Mouse (Mus musculus) CH12.LX (cell line): ENCODE results near the gene Zfp423. TPM values are rescaled to one million over a fixed set of nuclear protein-coding genes. Genes with fewer than 3 reads are reported as not detected.

ENCODE experiments used
- DNase-seq: peaks from one replicate; pipeline ENCODE4 v3.0.0-alpha.2; 2013; ENCODE audit errors: extremely low read depth
- H3K27ac ChIP-seq: 2 replicates; pipeline ENCODE4 v1.5.1; 2012; ENCODE audit warnings: low read depth, mild to moderate bottlenecking, control low read depth, moderate library complexity; ENCODE audit not compliant: insufficient read depth
- H3K27me3 ChIP-seq: replicated peaks from 2 replicates; pipeline ENCODE3; 2012; ENCODE audit warnings: inconsistent platforms
- H3K36me3 ChIP-seq, 2 experiments: replicated peaks in 1 of 2; 2 replicates each; pipeline versions ENCODE3 to v1.6.1; 2012; ENCODE audit warnings: inconsistent platforms in 1 of 2, low read length in 1 of 2, mild to moderate bottlenecking in 1 of 2, mixed read lengths in 1 of 2, moderate library complexity in 1 of 2; ENCODE audit not compliant: control insufficient read depth in 1 of 2, insufficient read depth in 1 of 2
- H3K4me1 ChIP-seq, 2 experiments: 2 replicates each; pipeline ENCODE4 v1.6.1; 2012; ENCODE audit warnings: inconsistent platforms in 1 of 2, moderate library complexity in 1 of 2; ENCODE audit not compliant: insufficient read depth in 2 of 2, control insufficient read depth in 1 of 2
- H3K4me2 ChIP-seq: 2 replicates; pipeline ENCODE4 v1.6.1; 2012; ENCODE audit warnings: low read depth, mild to moderate bottlenecking, control low read depth; ENCODE audit not compliant: poor library complexity, insufficient read depth, severe bottlenecking
- H3K4me3 ChIP-seq, 3 experiments: fragments of 150-350 bp in 1 of 3; sonication (generic) in 1 of 3; replicated peaks in 1 of 3; 2 replicates each; pipeline versions ENCODE3 to v1.5.1; 2011 to 2012; ENCODE audit warnings: low read depth in 2 of 3, low read length in 2 of 3, mild to moderate bottlenecking in 2 of 3, moderate library complexity in 2 of 3, control low read depth in 1 of 3, improper control_type of control experiment in 1 of 3, inconsistent platforms in 1 of 3, mixed read lengths in 1 of 3; ENCODE audit not compliant: poor library complexity in 1 of 3
- H3K79me2 ChIP-seq: replicated peaks from 2 replicates; pipeline ENCODE4 v1.6.1; 2012; ENCODE audit warnings: mild to moderate bottlenecking, moderate library complexity; ENCODE audit not compliant: control insufficient read depth, poor library complexity, insufficient read depth, severe bottlenecking; ENCODE audit errors: extremely low read depth
- H3K9ac ChIP-seq: 2 replicates; pipeline ENCODE4 v1.6.1; 2012; ENCODE audit warnings: low read depth, mild to moderate bottlenecking, control low read depth, moderate library complexity; ENCODE audit not compliant: insufficient read depth
- H3K9me3 ChIP-seq: replicated peaks from 2 replicates; pipeline ENCODE3; 2012; ENCODE audit warnings: low read length, inconsistent platforms, mixed read lengths
- BHLHE40 ChIP-seq: IDR thresholded peaks from 2 replicates; pipeline ENCODE4 v1.6.1; 2011; ENCODE audit warnings: mild to moderate bottlenecking, low read depth, low read length, improper control_type of control experiment
- CHD1 ChIP-seq: IDR thresholded peaks from 2 replicates; pipeline ENCODE4 v1.6.1; 2012; ENCODE audit warnings: low read depth, low read length, improper control_type of control experiment, inconsistent platforms
- CHD2 ChIP-seq: IDR thresholded peaks from 2 replicates; pipeline ENCODE4 v1.6.1; 2011; ENCODE audit warnings: low read length, improper control_type of control experiment
- CTCF ChIP-seq, 2 experiments: IDR thresholded peaks in 1 of 2; conservative IDR thresholded peaks in 1 of 2; 2 replicates each; pipeline ENCODE4 v1.5.1; 2011 to 2012; ENCODE audit warnings: low read depth in 2 of 2, low read length in 2 of 2, improper control_type of control experiment in 1 of 2, inconsistent platforms in 1 of 2, mild to moderate bottlenecking in 1 of 2, moderate library complexity in 1 of 2
- E2F4 ChIP-seq: IDR thresholded peaks from 2 replicates; pipeline ENCODE4 v1.6.1; 2011; ENCODE audit warnings: low read depth, low read length, improper control_type of control experiment; ENCODE audit not compliant: insufficient replicate concordance
- ELF1 ChIP-seq: IDR thresholded peaks from 2 replicates; pipeline ENCODE4 v1.6.1; 2014; ENCODE audit warnings: low read depth, mild to moderate bottlenecking, inconsistent platforms, low read length, improper control_type of control experiment
- EP300 ChIP-seq: IDR thresholded peaks from 2 replicates; pipeline ENCODE4 v1.6.1; 2011; ENCODE audit warnings: low read length, improper control_type of control experiment
- GABPA ChIP-seq: IDR thresholded peaks from 2 replicates; pipeline ENCODE4 v1.6.1; 2012; ENCODE audit warnings: low read depth, low read length, improper control_type of control experiment, inconsistent platforms; ENCODE audit not compliant: insufficient replicate concordance
- HCFC1 ChIP-seq: IDR thresholded peaks from 2 replicates; pipeline ENCODE4 v1.6.1; 2012; ENCODE audit warnings: low read depth, mild to moderate bottlenecking, inconsistent platforms, low read length, improper control_type of control experiment
- IRF4 ChIP-seq: IDR thresholded peaks from 2 replicates; pipeline ENCODE4 v1.6.1; 2014; ENCODE audit warnings: low read depth, mild to moderate bottlenecking, inconsistent platforms, low read length, improper control_type of control experiment
- KAT2A ChIP-seq: IDR thresholded peaks from 2 replicates; pipeline ENCODE4 v1.6.1; 2012; ENCODE audit warnings: low read length, improper control_type of control experiment, inconsistent platforms; ENCODE audit not compliant: insufficient replicate concordance
- MAZ ChIP-seq: IDR thresholded peaks from 2 replicates; pipeline ENCODE4 v1.6.1; 2012; ENCODE audit warnings: low read depth, mild to moderate bottlenecking, inconsistent platforms, low read length, improper control_type of control experiment, moderate library complexity
- MYC ChIP-seq: IDR thresholded peaks from 2 replicates; pipeline ENCODE4 v1.6.1; 2011; ENCODE audit warnings: low read depth, mild to moderate bottlenecking, improper control_type of control experiment, low read length
- NELFE ChIP-seq: IDR thresholded peaks from 2 replicates; pipeline ENCODE4 v1.6.1; 2011; ENCODE audit warnings: low read depth, low read length, improper control_type of control experiment
- RAD21 ChIP-seq: IDR thresholded peaks from 2 replicates; pipeline ENCODE4 v1.6.1; 2011; ENCODE audit warnings: low read depth, mild to moderate bottlenecking, low read length, improper control_type of control experiment, moderate library complexity
- RCOR1 ChIP-seq: conservative IDR thresholded peaks from 2 replicates; pipeline ENCODE4 v1.6.1; 2012; ENCODE audit warnings: low read depth, mild to moderate bottlenecking, inconsistent platforms, low read length, improper control_type of control experiment
- SIN3A ChIP-seq: IDR thresholded peaks from 2 replicates; pipeline ENCODE4 v1.6.1; 2012; ENCODE audit warnings: low read length, improper control_type of control experiment, inconsistent platforms
- SMC3 ChIP-seq: IDR thresholded peaks from 2 replicates; pipeline ENCODE4 v1.6.1; 2011; ENCODE audit warnings: low read depth, low read length, improper control_type of control experiment
- TBP ChIP-seq: conservative IDR thresholded peaks from 2 replicates; pipeline ENCODE4 v1.6.1; 2011; ENCODE audit warnings: low read depth, low read length, improper control_type of control experiment
- TCF12 ChIP-seq: IDR thresholded peaks from 2 replicates; pipeline ENCODE4 v1.6.1; 2014; ENCODE audit warnings: low read depth, mild to moderate bottlenecking, inconsistent platforms, low read length, improper control_type of control experiment
- USF1 ChIP-seq: IDR thresholded peaks from 2 replicates; pipeline ENCODE4 v1.6.1; 2014; ENCODE audit warnings: low read depth, mild to moderate bottlenecking, inconsistent platforms, low read length, improper control_type of control experiment
- ZC3H11A ChIP-seq: IDR thresholded peaks from 2 replicates; pipeline ENCODE4 v1.6.1; 2012; ENCODE audit warnings: low read depth, mild to moderate bottlenecking, inconsistent platforms, low read length, improper control_type of control experiment
- ZNF384 ChIP-seq: IDR thresholded peaks from 2 replicates; pipeline ENCODE4 v1.6.1; 2012; ENCODE audit warnings: low read depth, low read length, improper control_type of control experiment, inconsistent platforms
- dilution Hi-C: fragments of 300-500 bp; cut with MboI; formaldehyde crosslinking; loops from 2 replicates; pipeline ENCODE4 v1.14.3; 2020; ENCODE audit warnings: low sequenced_read_pairs; ENCODE audit not compliant: extremely low pct_unique_long_range_greater_than_20kb, extremely low pct_ligation_motif_present
- in situ Hi-C: fragments of 300-500 bp; cut with MboI; formaldehyde crosslinking; loops from 3 replicates; pipeline ENCODE4 v1.14.3; 2019; ENCODE audit warnings: low sequenced_read_pairs, low pct_ligation_motif_present, low pct_unique_long_range_greater_than_20kb, mixed read lengths
- polyA plus RNA-seq: library from polyadenylated mRNA; unstranded; fragments of >175 nt; gene quantifications from 2 replicates; pipeline ENCODE4 v1.2.1, GENCODE M21; 2012; ENCODE audit warnings: low read depth; ENCODE audit not compliant: insufficient read length
- total RNA-seq, 2 experiments: library from RNA; depleted of rRNA; stranded (reverse); fragments of 300-350 nt in 1 of 2; fragments of >200 nt in 1 of 2; gene quantifications; 2 replicates each; pipeline ENCODE4 v1.2.3; 2012 to 2014

The Zfp423 gene
- total and polyA plus RNA-seq, 3 experiments, result 0.25 to 2.7 (median 0.32) TPM

- H3K27ac ChIP-seq, result no peak overlapping the region
- H3K4me1 ChIP-seq, result peaks cover 14 to 63% of the 10 kb centered on the region in 2 experiments
- 0 out of 2 replicates have a peak, but pooled peaks have one; percentile 1 for TF ChIP-seq BHLHE40
- TF ChIP-seq USF1, result no peak
- H3K4me2 ChIP-seq, result 0 out of 2 replicates have a peak overlapping the region, but pooled peaks have one; percentile 18
- no peak for DNase-seq
- dilution Hi-C loops, result no loop called here
- peak overlapping the region in 2 of 3 experiments; percentile 46 to 62 for H3K4me3 ChIP-seq
- no peaks in the 10 kb centered on the region for H3K79me2 ChIP-seq
- H3K27me3 ChIP-seq, result no peaks in the 10 kb centered on the region
- H3K9me3 ChIP-seq, result peaks cover 30% of the 10 kb centered on the region
- peaks cover 0 to 31% of the 10 kb centered on the region in 2 experiments for H3K36me3 ChIP-seq
- no peak overlapping the region for H3K9ac ChIP-seq
- in situ Hi-C loops, result no loop called here
Measured at GRCm38 (mm10) chr8:87702051-87702521, 257.3 kb downstream of the Zfp423 start.

DNA sequence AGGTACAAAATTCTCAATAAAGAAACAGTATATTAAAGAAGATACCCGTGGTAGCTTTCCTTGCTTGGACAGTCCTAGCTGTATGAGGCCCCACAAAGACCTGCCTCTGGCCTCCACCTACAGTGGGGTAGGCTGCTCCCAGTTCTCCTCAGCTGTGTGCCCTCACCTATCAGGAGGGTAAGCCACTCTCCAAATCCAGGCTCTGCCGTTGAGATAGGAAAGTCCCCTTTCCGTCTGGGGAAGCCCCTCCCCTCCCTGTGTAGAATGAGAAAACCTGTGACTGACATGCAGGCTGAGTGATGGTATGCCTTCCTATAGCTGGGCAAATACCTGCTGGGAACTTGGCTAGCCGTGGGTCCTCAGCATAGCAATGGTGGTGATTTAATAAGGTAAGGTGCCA lies 257.8 kb downstream of the Zfp423 start:
- peak; percentile 67 for DNase-seq
- Histone ChIP-seq H3K27ac (no peak overlapping the region), H3K9ac (no peak overlapping the region), H3K27me3 (no peaks in the 10 kb centered on the region), H3K79me2 (no peaks in the 10 kb centered on the region), H3K4me2 (0 out of 2 replicates have a peak overlapping the region, but pooled peaks have one; percentile 18), H3K9me3 (peaks cover 25% of the 10 kb centered on the region), H3K4me3 (peak overlapping the region in 2 of 3 experiments; percentile 46 to 62), H3K36me3 (peaks cover 0 to 31% of the 10 kb centered on the region in 2 experiments), H3K4me1 (peaks cover 14 to 59% of the 10 kb centered on the region in 2 experiments)
- dilution Hi-C loops (no loop called here), in situ Hi-C loops (no loop called here)
- TF ChIP-seq BHLHE40, result 0 out of 2 replicates have a peak, but pooled peaks have one; percentile 7
- no peak for TF ChIP-seq RAD21
- no peak for TF ChIP-seq GABPA
- TF ChIP-seq IRF4, result peak; percentile 61
- 0 out of 2 replicates have a peak, but pooled peaks have one; percentile 22 for TF ChIP-seq TCF12
- TF ChIP-seq EP300, result peak; percentile 36; the same call in 1 of the 2 replicates

GRCm38 (mm10) chr8:87700321-87700720 lies 259.1 kb downstream of the Zfp423 start:
- DNase-seq, result no peak

More at GRCm38 (mm10) chr8:87700321-87700720, 259.1 kb downstream of the Zfp423 start:
- peaks cover 14 to 68% of the 10 kb centered on the region in 2 experiments for H3K4me1 ChIP-seq
- TF ChIP-seq CTCF (conservative IDR thresholded peaks at IDR 0.05 in 1 of 2, IDR thresholded peaks at IDR 0.05 in 1 of 2; ENCODE audit: low read depth in 2 of 2, low read length in 2 of 2) (no peak), HCFC1 (no peak), SIN3A (no peak), E2F4 (no peak), ZC3H11A (no peak), SMC3 (no peak), RAD21 (no peak), CHD2 (no peak), MAZ (no peak), TCF12 (no peak), RCOR1 (no peak), ELF1 (no peak), ZNF384 (no peak), CHD1 (no peak), TBP (no peak), BHLHE40 (no peak), KAT2A (no peak), MYC (no peak), NELFE (no peak)
- no peak overlapping the region for H3K9ac ChIP-seq
- peaks cover 0 to 20% of the 10 kb centered on the region in 2 experiments for H3K36me3 ChIP-seq
- H3K4me2 ChIP-seq, result no peak overlapping the region
- no peak overlapping the region for H3K4me3 ChIP-seq
- in situ Hi-C loops (no loop called here), dilution Hi-C loops (no loop called here)
- H3K9me3 ChIP-seq, result peaks cover 13% of the 10 kb centered on the region
- H3K79me2 ChIP-seq, result no peaks in the 10 kb centered on the region
- no peak overlapping the region for H3K27ac ChIP-seq
- H3K27me3 ChIP-seq, result no peaks in the 10 kb centered on the region
